Mouse (Mus musculus) cerebellum, adult 9-10 months (tissue): ENCODE measurements around the gene Matk.

Experiments
- DNase-seq: peaks from one replicate; pipeline ENCODE4 v3.0.0; 2022

Matk gene

GRCm38 (mm10) chr10:81304597-81305238, 52.0 kb downstream of the Matk start:
- DNase-seq = peak; percentile 83

GRCm38 (mm10) chr10:81305663-81306062, 52.9 kb downstream of the Matk start:
- peak; percentile 73 for DNase-seq

GRCm38 (mm10) chr10:81306173-81306668, 53.5 kb downstream of the Matk start:
- DNase-seq = peak; percentile 67

- no peak for DNase-seq
These were observed 54.3 kb downstream of the Matk start for GRCm38 (mm10) chr10:81306837-81307682.

GRCm38 (mm10) chr10:81309571-81309970, 56.8 kb downstream of the Matk start:
- DNase-seq = peak; percentile 20
